Mouse (Mus musculus) right cerebral cortex, adult 18-20 months (tissue): ENCODE measurements at regions not wholly inside any gene's neighbourhood (a gene's known extent, or its start where the extent isn't known, plus 50 kb on each side); places are given as distances from the start of the nearest gene placed in this dataset.

ENCODE experiments used
- DNase-seq: peaks from one replicate; pipeline ENCODE4 v3.0.0; 2022; ENCODE audit warnings: mixed read lengths

DNA sequence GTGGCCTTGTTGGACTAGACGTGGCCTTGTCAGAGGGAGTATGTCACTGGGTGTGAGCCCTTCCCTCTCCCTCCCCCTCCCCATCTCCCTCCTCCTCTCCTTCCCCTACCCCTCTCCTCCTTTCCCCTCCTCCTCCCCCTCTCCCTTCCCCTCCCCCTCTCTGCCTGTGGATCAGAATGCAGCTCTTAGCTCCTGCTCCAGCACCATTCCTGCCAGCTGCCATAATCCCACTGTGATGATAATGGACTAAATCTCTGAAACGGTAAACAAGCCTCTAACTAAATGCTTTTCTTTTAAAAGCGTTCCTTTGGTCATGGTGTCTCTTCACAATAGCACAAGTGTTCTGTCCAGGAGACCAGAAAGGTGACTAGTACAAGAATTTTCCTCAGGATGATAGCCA, 573.1 kb upstream of the Gm19410 start:
- no peak for DNase-seq

DNA sequence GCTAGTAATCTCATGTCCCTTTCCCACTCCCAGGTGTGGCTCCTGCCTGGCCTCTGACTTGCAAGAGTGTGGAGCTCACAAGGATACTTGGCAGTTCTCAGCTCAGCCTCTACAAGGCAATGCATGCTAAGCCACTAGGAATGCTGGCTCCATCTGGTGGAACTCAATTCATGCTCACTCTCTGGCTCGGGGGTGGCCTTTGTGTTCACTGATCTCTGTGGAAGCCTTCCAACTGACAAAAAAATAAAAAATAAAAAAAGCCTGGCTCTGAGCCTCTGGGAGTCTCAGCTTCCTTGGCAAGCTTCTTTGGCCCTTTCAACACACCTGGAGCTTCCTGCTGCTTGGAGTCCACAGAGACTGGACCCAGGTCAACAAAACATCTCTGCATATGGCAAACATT, 571.8 kb upstream of the Gm19410 start:
- peak; percentile 25 for DNase-seq

DNA sequence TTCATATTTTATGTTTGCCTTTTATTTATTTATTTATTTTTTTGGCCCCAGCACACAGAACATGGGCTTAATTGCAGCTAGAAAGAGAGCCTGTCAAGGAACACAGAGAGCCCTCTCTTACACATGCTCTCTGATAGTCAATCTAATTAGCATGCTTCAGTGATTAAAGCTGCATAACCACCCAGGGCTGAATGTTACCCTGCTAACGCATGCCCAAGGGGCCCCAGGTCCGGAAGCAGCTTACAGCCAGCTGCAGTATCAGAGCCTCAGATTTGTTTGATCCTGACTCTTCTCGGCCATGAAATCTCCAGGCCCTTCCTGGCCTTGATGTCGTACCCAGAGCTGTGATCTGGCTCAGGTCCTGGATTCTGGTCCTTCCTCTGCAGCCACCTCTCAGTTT, 569.4 kb upstream of the Gm19410 start:
- DNase-seq = no peak

DNA sequence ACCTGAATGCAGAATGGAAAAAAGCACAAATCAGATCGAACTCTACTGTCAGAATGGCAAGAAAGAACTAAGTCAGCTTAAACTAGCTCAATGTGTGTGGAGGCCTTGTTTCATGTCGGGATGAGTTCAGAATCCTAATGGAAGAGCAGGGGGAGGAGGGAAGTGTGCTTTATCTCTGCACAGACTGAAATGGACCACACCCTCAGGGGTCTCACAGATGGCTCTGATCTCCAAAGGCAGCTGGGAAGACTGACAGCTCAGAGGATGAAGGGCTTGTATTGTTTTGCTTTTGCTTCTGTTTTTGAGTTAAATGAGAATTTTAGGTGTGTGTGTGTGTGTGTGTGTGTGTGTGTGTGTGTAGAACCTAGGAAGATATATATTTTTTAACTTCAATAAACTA, 566.8 kb upstream of the Gm19410 start:
- DNase-seq = no peak

DNA sequence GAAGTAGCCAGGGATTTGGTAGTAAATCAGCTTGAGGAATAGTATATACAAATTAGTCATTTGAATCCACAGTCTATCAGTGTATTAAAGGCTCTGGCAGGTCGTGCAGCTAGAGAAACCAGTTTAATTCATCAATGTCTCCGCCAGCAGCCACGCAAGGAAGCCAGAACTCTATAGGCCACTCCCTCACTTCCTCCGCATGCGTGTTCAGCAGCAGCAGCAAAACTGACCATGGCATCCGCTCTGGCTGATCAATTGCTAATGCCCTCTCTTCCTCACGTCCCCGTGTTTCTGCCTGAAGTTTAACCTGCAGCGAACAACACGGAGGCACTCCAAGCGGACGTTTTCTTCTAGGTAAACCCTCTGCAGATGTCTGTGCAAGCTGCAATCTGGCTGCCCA, 564.2 kb upstream of the Gm19410 start:
- DNase-seq = no peak

DNA sequence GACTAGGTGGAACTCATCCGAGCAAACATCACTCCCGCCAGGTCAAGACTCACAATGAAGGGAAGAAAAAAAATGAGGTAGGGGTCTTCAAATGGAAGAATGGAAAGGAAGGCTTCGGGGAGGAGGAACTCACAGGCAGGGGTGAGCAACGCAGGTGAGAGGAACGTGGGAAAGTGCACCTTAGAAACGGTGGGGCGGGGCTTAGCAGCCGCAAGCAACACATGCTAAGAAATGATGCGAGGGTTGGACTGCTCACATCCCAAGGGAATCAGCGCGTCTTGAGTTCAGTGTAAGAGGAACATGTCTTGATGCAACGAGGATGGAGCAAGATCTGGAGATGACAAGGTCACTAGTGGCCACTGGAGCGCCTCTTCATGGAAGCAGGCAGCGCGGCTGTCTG, 560.6 kb upstream of the Gm19410 start:
- DNase-seq = no peak

DNA sequence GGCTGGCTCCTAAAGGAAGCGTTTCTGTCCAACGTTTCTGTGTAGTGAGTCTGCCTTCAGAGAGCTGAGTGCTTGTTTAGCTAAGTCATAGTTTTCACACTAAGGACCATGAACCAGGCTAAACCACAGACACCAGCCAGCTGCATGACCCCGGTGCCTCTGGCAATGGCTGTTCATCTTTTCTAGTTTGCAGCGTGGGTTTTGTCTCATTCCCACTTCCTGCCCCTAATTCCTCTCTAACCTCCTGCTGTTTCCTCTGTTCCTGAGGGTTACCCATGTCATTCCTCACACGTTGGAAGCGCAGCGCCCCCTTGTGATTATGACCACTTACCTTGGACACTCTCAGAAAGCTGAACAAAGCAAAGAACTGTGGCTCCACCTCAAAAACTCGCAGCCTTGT, 560.1 kb upstream of the Gm19410 start:
- DNase-seq = no peak

DNA sequence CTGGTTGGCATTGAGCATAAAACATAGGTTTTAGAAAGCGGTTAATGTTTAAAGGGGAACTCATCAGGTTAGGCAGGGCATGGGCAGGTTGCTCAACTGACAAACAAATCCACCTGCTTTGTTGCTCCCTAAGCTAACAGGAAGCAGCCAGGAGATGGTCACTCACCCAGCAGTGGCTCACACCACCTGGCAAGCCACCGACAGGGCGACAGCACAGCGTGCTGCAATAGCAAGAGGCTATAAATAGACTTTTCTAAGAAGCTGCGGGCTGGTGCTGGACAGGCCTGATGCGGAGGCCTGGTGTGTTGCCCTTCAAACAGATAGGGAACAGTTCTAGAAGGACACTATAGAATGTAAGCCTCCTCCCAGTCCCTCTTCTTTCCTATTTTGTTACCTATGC, 559.3 kb upstream of the Gm19410 start:
- no peak for DNase-seq

DNA sequence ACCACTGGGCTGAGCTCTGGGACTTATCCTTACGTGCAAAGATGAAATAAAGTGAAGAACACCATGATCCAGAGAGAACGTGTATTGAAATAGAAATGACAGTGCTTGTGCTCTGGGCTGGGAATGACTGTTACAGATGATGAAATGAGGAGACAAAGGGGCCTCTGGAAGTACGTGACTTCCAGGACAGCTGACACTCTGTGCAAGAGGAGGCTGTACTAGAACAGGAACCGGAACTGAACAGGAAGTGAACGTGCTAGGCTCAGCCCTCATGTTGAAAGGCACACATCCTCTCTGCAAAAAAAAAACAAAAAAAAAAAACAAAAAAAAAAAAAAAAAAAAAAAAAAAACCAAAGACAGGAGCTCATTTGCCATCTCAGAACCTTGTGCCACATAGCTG, 557.2 kb upstream of the Gm19410 start:
- no peak for DNase-seq

DNA sequence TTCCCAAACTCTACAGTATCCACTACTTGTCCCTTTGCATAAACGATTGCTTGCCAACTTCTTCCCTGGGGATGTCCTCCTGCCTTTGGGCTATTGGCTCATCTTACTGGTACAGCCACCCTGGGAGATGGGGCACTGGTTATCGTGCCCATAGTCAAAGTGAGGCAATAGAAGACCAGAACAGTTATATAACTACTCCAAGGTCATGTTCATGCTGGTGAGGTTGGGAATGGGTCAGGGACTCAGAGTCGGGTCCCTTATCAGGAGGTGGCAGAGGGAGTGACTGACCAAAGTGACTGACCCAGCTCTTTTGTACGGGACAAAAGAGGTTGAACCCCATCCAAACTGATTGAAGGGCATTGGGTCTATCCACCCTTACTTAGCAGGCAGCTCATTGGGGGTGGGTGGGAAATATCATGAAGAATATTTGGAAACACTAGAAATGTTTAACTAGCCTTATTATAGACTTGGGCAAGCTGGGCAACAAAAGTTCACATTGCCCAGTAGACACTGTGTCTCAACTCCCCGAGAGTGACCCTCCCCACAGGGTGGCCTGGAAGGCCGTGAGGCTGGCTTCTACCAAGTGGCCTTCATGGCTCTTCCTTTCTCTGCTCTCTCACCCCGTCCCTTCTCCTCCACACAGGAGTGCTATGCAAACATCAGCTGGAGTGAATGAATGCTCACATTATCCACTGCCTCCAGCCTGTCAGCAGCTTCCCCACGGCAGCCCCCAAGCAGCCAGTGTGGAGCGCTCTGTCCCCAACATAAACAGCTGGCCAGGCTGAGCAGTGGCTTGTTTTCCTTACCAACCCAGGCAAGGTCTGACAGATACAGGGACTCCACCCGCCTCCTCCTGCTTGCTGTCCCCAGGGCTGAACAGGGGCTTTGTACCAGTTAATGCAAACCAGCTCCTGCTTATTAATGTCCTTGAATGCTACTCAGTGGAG, 553.8 kb upstream of the Gm19410 start:
- no peak for DNase-seq

DNA sequence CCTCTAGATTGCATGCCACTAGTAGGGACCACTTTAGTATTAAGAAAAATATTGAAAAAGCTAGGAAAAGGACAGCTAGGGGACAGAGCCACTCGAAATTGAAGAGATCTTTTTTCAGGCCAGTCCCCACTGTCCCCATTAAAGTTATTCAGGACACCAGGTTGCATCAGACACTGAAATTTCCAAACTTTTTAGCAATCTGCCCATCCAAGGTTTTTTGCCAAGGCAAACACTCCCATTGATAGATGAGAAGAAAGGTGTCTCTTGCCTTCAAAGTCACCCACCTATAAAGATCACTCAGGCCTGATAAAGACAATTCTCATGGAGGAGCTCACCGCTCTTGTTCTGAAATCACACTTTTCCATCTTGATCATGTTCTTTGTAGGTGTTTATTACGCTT, 552.1 kb upstream of the Gm19410 start:
- DNase-seq = no peak

DNA sequence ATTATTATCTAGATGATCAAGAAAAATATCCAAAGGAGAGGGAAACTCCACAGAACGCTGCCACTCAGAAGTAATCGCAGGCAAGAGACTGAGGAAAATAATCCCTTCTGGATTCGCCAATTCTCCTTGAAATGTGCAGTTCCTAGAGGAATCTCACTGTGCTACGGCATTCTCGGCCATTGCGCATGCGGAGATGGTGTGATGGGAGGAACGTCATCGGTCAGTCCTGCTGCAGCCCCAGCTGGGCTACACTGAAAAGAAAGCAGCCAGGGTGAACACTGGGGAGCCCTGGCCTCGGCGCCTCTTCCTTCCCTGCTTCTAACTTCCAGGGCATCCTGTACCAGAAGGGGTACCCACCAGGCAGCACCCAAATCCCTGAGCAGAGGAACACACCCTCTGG, 548.0 kb upstream of the Gm19410 start:
- DNase-seq = no peak

DNA sequence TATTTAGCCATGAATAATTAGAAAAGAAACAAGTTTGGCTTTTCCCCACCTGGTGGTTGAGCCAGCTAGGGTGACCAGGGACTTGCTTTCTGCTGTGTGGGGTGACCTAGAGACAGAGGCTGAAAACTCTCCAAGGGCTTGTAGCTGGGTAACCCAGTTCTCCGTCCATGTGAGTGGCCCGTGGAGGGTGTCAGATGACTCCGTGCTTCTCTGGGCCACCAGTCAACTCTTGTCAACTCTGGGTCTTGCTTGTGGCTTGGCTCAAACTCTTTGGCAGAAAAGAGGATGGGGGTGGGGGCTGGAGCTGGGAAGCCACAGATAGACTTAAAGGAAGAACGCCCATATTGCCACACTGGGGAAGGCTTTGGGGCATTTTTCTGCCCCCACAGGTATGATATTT, 547.3 kb upstream of the Gm19410 start:
- DNase-seq = no peak

DNA sequence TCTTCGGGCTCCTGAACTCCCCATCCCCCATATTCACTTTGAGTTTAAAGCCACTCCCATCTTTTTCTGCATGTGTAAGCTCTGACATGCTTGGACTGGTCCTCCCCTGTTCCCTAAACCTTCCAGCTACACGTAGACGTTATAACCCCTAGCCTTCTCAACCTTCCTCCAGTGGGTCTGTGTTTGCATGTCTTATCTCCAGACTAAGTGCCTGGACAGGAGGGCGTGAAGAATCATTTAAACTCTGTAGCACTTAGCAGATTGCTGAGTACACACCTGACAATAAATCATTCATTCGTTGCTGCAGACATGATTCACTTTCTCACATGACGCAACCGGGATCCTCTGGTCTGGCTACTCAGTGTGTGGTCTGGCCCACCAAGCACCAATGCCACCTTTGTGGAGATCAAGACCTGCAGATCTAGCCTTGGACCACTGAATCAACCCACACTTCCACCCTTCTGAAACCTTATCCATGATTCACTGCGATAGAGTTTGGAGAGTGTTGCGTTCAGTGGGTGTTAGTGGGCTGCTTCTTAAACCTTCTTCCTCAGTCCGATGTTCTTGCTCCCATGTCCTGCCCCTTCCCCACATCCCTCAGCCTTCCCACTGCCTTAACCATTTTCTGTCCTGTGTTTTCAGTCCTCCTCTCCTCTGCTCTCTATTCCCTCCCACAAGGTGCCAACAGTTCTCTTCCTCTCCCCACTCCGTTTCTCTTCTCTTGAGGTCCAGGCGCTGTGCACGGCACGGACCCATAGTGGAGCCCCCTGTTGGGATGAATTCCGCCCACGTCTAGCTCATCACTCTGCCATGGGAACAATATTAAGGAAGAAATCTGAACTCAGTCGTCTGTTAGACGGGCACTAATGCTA, 541.3 kb upstream of the Gm19410 start:
- no peak for DNase-seq

DNA sequence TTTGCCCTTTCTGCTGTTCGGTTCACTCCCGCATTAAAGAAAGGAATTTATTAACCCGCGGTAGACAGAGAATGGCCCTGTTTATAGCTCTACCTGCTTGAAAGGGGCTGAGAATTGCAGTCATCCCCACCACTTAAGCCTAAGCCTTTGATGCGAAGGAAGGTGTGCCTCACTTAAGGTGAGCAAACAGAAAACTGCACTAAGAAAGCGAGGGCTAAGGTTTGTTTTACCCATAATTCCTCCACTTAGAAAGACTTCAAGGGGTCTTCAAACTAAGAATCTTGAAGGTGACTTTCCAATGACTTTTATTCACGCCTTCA, 540.7 kb upstream of the Gm19410 start:
- no peak for DNase-seq

DNA sequence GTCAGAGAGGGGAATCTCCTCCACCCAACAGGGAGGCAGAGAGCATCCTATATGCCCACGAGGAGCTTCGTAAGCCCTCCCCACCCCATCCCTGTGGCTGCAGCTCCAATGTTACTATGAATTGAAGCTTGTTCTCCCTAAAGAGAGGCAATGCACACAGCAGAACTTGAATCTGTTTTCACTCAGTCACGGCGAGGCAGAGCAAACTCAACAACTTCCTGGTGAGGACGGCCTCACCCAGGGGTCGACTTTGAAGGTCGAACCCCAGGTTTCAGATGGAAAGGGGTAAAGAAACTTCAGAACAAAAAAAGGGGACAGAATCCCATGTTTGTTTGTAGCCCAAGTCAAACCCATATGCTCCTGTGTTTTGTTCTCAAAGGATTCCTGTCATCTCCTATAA, 538.5 kb upstream of the Gm19410 start:
- DNase-seq = no peak

DNA sequence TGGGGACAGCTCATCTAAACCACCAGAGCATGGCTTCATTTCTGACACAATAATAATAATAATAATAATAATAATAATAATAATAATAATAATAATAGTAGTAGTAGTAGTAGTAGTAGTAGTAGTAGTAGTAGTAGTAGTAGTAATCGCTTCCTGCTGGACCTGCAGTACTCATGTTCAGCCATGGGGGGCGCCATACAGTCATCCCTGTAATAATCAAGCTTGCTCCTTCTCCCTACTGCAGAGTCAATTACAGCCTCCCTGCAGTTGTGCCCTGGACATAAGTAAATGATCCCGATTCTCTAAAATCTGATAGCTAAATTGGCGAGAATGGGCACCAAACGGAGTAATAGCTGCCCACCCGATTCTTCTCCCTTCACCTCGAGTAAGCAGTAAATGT, 537.1 kb upstream of the Gm19410 start:
- DNase-seq = no peak

DNA sequence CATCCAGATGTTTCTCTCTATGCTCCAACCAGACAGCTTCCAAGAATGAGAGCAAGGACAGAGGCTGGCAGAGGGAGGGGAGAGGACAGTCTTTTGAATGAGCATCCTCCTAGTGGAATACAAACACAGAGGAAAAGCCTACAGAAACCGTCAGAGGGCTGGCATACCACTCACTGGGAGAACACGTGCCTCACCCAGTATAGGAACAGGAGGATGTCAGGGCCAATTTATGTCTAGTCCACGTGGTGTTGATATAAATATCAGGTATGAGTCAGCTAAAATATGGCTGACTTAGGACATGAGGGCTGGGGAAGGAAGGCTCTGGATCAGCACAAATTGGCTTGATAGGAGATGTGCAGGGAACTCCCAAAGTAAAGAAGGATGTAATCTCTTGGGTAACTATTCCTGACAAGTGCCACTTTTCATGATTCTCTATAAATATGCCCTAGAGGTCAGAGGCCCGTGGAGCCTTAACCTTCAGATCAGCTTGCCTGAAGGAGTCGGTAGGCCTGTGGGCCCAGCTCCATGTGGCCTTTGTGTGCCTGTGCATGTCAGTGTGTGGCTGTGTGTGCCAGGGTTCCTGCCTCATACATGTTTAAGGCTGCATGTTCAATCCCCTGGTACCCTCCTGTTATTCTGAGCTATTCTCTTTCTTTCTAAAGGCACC, 531.9 kb upstream of the Gm19410 start:
- peak; percentile 42 for DNase-seq

DNA sequence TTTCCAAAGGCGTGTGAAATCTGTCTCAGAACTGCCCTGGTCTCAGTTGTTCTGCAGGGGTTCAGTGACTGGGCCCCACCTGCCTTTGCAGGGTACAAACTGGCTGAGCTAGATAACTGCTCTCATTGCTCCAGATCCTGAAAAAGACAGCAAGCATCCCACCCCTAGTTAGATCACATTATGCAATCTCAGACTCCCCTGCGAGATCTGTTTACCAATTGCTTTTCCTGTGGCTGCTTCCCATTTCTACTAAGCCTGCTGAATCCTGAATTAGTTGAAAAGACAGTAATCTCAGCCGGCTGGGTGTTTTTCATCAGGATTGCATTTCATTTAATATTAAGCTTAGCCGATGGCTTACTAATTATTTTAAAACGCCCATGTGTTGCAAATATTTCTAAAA, 531.2 kb upstream of the Gm19410 start:
- DNase-seq = peak; percentile 7

DNA sequence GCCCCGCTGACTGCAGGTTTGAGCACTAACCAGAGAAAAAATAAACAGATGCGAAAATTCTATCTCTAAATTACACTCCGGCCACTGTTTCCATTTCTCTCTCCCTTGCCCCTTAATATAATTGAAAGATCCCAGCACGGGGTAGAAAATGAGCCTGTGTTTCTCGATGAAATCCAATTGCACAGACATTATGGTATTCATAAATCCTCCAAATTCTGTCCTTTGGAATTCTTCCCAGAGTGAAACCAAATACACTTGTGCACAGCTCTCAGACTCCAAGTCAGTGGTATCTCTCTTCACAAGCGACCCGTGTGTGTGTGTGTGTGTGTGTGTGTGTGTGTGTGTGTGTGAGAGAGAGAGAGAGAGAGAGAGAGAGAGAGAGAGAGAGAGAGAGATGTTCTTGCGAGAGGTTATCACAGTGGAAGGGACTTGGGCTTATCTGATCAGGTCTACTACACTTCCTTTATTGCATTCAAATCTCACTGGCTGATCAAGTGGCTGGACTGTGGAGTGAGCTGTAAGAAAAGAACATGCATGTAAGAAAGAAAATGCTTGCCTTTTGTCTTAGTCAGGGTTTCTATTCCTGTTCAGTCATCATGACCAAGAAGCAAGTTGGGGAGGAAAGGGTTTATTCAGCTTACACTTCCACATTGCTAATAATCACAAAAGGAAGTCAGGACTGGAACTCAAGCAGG, 529.6 kb upstream of the Gm19410 start:
- DNase-seq = no peak

DNA sequence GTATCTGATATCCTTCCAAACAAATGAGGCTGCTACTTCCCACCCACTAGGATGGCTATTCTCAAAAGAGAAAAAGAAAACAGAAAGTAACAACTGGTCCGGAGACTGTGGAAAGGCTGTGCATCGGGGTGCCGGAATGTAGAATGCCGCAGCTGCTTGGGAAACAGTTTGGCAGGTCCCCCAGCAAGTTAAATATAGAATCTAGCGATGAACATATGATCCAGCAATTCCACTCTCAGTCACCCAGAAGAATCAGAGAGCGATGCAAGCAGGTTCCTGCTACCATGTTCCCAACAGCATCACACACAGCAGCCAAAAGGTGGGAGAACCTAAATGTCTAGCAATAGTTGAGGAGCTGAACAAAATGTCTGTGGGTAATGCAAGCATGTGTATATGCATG, 528.3 kb upstream of the Gm19410 start:
- peak; percentile 65 for DNase-seq

DNA sequence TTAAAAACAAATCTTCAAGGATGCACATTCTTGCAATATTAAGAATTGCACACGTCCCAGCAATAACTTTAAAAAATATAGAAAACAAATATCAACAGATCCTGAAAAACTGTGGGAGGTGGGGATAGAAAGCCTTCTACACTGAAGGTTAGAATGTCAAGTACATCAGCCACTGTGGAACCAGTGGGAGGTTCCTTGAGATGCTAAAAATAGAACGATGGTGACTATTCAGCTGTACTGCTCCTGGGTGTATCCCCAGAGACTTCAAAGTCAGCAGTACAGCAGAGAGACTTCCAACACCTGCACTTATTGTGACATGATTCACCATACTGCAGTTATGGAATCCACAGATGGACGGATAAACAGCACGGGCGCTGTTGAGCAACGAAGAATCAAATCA, 524.7 kb upstream of the Gm19410 start:
- DNase-seq = no peak

DNA sequence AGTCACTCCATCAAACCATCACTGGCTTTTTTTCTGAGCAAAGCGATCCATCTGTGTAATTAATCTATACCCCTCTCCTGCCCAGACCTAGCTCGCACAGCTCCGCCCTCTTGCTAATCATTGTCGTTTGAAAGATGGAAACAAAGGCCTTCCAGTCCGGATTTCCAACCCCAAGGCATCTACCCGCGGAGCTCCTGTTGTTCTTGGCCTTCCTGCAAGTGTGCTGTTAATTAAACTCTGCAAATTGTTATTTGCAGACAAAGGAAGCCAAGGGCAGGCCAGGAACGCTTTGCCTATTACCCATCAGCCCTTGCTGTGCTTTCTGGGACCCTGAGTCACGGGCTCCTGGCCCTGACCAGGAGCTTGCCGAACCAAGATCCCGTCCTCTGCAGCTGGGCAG, 522.0 kb upstream of the Gm19410 start:
- no peak for DNase-seq
